Mouse (Mus musculus): ENCODE measurements around the gene Ccin.
A peak's percentile ranks its signal among the peaks of the same experiment; 100 is the strongest.

Gene Ccin

DNA sequence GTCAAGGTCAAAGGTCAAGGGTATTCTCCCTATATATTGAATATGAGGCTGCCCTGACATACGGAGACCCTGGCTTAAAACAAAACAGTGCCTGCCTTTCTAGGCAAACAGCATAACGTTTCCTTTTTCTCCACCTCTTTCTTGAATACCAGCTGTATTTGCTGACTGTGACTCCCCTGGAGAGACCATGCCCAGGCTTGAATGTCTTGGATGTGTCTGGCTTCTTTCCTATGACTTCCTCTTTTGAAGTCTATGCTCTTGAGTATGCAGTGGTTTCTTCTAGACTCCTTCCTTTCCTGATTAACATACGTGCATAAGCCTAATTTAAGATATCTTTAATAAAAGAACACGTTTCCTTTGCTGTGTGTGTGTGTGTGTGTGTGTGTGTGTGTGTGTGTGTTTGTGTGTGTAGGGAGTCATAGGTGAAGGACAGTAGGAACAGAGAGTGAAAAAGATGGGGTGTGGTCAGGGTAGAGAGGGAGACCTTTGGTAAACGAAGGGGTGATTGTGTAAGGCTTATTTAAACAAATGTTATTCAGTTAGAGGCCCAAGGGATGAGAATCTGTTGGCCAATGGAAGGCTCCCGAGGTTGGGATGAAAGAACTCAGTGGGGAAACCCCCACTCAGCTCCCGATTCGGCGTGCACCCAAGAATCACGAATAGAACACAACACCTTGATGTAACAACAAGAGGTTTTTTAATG is 8.2 kb upstream of the Ccin start:
- DNase-seq, result no peak

DNA sequence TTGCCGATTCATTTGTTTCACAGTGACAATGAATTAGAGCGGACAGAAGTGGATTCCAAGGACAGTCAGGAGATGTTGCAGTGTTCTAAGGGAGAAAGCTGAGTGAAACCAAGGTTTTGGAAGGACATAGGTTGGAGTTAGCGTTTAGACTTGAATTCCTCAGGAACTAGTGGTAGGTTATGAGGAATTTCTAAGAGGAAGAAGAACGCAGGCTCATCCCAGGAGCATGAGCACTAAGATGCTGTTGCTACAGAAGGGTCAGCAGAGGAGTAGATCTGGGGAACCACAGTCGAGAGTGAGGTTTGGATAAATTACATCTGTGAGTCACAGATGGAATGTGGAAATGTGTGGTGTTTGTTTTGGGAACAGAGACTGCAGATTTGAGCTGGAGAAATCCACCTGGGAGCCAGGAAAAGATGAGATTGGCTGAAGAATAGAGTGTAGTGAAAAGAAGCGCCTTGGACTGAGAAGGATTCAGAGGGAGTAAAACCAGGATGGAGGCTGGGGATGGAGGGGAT is 7.0 kb upstream of the Ccin start:
- DNase-seq, result no peak

DNA sequence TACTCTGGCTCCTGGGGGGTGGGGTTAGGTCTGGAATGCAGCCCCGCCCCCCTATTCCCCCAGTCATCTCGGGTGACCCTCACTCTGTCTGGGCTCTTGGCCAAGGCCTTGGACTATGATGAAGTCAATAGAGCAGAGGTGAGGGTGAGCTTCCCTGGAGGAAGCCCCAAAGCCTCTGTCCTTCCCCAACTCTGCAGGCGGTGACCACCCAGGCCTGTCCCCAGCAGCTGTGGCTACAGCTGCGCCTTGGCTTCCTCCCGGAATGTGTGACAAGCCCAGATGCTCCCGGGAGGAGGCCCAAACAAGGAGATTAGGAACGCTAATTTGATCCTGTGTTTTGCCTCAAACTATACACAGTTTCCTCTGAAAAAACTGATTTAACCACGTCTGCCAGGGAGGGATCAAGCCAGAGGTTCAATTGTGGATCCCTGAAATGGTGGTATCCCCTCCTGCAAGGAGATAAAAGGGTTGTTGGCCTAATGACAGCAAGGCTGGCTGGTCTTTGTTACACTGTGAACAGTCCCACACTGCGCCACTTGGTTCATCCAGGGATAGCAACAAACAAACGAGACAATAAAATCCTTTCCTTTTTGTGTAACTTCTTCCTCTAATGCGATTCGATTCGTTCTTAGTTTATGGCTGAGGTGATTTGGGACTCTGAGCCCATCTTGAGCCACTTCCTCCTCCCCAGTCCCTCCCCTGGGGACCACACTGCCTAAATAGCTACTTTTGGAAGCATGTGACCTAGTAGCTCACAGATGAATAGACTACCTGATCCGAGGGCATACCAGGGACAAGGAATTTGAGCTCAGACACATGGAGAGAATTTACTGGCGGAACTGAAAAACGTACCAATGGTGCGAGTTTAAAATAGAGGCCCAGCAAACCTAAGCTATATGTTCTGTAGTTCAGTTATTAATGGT is 4.5 kb upstream of the Ccin start:
- DNase-seq, result no peak

DNA sequence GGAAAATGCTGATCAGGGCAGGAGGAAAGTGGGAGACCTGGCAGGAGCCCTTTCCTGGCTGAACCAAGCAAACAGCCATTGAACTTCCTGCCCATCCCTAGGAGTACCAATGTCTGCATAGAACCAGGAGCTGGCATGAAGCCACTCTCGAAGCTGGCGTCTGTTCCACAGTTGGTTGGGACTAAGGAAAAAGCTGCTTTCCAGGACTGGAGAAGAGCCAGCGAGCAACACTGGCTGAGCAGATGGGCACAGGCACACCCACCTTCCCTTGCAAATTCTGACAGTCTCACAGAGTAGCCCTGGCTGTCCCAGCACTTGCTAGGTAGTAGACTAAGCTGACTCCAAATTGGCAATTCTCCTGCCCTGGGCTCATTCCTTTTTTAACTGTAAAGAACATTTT is 3.5 kb upstream of the Ccin start:
- peak; percentile 90 for DNase-seq

DNA sequence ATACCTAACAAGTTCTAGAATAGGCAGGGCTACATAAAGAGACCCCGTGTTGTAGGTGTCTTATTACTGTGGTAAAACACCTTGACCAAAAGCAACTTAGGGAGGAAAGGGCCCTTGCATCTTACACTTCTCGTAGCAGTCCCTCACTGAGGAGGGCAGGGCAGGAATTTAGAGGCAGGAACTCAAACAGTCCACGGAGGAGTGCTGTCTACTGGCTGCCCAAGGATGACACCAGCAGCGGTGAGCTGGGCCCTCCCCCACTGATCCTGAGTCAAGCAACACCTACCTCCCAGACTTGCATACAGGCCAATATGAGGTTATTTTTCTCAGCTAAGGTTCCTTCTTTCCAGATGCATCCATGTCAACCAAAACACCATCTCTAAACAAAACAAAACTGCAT is 3.0 kb upstream of the Ccin start:
- no peak for DNase-seq

DNA sequence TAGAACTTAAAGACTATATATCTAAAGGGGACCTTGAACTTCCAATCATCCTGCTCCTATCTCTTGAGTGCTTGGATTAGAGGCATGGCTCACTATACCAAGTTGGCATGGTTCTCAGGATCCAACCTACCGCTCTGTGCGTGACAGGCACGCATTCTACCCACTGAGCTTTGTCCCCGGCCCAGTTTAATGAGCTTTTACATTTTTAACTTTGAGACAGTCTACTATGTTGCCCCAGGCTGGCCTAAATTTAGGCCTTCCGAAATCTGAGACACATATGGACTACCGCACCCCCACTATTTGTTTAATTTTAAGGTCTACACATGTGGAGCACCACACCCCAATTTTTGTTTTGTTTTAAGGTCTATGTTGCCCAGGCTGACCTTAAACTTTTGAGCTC is 2.4 kb upstream of the Ccin start:
- no peak for DNase-seq

DNA sequence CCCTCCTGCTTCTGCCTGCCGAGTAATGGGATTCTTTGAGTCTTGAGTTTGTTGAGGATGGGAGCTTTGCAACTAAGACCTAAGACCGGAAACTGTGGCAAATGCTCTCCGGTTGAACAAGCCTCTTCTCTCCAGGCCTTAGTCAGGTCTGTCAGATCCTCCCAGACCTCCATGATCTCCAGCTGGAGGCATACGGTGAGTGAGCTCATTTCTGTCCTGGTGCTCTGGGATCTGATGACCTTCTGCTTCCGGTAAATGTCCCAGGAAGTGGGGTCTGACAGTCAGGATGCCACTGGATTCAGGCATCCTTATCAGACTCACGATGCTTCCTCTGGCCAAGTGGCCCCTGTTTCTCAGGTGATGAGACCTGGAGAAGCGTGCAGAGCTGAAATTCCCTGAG is 2.0 kb upstream of the Ccin start:
- DNase-seq, result no peak

DNA sequence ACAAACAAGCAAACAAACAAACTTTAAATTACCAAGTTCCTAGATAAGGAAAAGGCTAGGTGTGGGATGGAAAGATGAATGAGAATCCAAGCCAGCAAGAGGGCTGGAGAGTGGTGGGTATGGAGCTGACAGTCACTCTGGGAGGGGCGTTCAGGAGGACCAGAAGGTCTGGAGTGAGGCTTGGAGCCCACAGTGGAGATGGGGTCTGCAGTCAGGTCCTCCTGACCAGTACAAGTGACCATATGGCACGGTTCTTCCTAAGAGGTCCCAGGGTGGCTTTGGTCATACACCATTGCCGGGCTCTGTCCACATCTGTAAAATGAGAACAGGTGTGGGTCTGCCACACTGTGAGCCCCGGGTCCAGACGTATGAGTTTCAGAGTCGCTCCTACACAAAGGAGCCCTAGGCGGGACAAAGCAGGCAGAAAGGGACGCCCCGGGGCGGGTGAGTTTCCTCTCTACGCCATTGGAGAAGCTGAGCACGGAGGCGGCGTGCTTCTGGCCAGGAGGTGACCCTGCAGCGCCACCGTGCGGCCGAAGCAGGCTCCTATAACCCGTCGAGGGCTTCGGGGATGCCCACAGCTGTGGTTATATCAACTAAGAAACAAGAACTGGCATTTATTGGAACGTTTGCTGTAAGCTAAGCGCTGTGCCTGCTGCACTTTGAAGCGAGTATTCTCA is 1.1 kb upstream of the Ccin start:
- peak; percentile 98 for DNase-seq

DNA sequence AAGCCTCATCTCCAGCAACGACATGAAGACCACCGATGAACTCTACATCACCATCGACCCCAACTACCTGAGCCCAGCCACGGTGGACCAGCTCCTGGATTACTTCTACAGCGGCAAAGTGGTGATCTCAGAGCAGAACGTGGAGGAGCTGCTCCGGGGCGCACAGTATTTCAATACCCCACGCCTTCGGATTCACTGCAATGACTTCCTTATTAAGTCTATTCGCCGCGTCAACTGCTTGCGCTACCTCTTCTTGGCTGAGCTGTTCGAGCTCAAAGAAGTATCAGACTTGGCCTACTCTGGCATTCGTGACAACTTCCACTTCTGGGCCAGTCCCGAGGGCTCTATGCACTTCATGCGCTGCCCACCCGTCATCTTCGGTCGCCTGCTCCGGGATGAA is 473 bp downstream of the Ccin start:
- DNase-seq, result no peak

DNA sequence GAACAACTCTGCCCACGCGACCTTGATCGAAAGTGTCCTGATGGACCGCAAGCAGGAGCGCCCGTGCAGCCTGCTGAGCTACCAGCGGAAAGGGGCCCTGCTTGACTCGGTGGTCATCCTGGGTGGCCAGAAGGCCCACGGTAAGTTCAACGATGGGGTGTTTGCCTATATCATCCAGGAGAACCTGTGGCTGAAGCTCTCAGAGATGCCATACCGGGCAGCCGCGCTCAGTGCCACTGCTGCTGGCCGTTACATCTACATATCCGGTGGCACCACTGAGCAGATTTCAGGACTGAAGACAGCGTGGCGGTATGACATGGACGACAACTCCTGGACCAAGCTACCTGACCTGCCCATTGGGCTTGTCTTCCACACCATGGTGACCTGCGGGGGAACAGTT is 1.0 kb downstream of the Ccin start:
- DNase-seq, result no peak

DNA sequence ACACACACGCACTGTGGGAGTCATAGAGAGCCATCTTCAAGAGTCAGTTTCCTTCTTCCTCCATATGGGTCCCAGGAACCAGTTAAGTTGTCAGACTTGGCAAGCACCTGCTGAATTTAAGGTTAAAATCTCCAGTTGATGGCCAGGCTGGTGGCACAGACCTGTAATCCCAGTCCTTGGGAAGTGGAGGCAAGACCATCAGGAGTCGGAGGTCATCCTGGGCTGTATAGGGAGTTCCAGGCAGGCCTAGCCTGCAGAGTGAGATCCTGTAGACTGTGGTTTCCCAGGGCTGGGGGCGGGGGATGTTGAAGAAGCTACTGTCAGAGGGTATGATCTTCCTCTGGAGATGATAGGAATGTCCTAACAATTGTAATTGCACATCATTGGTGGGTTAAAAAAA is 5.7 kb downstream of the Ccin start:
- no peak for DNase-seq

DNA sequence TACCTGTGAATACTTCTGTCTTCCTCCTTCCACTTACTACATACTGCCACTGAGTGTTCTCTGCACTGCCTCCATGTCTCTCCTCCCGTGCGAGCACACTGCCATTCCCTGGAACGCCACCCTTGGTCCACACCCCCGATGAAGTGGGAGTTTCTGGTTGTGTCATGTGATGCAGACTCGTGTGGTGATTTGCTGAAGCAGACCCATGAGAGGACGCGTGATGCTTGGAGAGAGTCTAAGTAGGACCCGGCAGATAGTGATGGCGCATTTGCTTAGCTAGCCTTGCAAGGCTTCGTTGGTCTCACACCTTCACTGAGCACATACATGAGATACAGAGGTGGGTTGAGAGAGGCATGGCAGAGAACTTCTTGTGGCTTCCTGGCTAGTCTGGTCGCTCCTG is 9.8 kb downstream of the Ccin start:
- DNase-seq, result no peak

DNA sequence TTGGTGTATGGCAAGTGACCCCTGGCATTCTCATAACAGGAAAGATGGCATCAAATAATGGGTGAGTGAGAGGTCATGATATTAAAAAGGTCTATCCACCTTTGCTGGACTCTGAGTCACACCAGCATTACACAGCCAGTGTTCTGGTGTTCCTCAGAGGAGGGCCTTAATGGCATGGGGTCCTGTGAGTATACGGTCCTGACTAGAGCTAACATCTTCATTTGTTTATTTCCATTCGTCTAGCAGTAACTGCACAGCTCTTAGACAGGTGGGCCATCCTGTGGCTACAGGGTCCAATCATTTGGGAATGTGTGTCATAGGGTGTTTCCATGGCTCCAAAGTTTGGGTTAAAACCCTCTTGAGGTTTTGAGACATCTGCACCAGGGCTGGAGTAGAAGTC is 11.1 kb downstream of the Ccin start:
- DNase-seq, result no peak

DNA sequence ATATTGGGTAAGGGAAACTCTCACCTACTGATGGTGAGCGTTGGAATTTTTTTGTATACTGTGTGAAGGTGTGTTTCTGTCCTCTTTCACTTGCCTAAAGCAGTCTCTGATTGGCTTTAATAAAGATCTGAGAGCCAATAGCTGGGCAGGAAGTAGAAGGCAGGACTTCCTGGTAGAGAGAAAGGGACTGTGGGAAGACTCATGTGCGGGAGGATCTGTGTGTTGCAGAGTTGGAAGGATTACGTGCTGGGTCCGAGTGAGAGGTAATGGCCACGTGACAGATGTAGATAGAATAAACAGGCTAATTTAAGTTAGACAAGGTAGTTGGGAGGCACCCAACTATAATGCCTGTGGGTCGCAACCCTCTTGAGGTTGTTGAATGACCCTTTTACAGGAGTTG is 20.3 kb downstream of the Ccin start:
- DNase-seq, result no peak

DNA sequence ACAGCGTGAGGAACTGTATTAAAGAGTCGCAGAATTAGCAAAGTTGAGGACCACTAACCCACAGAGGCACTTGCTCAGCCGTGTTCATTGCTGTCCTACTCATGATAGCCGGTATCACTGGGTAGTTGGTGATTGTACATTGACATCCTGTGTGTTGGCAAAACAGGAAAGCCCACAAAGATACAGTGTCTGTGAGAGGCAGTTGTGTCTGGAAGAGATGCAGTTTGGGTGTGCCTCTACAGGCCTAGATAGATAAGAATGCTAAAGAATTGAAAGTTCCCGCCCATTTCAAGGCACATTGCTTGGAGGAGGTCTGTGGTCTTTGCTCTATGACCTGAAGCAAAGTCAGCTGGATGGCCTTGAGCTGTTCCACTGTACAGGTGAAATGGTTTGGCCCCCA is 20.8 kb downstream of the Ccin start, which contains the start of gene Clta:
TSS of gene Clta (plus strand) at position 327 of the 400 bp plus-strand sequence.
- DNase-seq, result no peak

DNA sequence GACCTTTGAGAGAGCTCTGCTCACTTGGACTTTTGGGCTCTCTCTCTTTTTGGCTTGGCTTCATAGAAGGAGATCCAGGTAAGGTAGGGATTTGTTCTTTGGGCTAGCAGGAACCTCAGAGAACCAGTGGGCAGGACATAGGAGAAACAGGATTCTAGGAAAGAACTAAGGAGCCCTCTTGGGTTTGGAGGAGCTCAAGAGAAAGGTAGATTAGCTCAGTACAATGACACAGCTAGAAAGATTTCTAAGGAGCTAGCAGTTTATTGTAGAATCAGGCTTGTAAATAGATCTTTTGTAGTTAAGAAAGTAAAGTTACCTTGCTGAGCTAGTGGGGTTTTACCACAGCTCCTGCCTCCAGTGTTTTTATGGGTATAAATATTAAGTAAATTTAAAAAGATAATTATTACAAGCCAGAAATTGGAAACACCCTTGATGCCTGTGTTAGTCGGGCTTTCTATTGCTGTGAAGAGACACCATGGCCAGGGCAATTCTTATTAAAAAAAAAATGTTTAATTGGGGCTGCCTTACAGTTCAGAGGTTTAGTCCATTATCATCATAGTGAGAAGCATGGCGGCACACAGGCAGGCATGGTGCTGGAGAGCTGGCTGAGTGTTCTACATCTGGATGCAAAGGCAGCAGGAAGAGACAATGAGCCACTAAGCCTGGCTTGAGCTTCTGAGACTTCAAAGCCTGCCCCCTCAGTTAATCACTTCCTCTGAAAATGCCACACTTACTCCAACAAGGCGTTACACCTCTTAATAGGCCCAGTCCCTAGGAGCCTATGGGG is 21.5 kb downstream of the Ccin start:
- no peak for DNase-seq

DNA sequence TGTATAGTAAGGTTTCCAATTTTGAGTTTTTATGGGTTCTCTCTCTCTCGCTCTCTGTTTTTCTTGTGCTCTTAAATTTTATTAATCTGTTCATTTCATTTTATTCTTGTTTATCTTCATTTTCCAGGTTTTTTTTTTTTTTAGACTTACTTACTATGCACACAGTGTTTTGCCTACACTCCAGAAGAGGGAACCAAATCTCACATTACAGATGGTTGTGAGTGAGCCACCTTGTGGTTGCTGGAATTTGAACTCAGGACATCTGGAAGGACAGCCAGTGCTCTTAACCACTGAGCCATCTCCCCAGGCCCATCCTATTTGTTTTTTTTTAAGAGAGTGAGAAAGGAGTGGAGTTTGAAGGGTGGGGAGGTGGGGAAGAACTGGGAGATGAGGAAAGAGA is 26.9 kb downstream of the Ccin start:
- no peak for DNase-seq

DNA sequence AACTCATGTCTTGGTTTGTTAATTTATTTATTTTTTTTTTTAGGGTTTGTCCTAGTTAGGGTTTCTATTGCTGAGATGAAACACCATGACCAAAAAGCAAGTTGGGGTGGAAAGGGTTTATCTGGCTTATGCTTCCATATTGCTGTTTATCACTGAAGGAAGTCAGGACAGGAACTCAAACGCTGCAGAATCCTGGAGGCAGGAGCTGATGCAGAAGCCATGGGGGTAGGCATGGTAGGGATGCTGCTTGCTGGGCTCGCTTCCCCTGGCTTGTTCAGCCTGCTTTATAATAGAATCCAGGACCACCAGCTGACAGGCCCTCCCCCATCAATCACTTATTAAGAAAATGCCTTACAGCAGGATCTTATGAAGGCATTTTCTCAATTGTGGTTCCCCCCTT is 27.6 kb downstream of the Ccin start:
- DNase-seq, result no peak

DNA sequence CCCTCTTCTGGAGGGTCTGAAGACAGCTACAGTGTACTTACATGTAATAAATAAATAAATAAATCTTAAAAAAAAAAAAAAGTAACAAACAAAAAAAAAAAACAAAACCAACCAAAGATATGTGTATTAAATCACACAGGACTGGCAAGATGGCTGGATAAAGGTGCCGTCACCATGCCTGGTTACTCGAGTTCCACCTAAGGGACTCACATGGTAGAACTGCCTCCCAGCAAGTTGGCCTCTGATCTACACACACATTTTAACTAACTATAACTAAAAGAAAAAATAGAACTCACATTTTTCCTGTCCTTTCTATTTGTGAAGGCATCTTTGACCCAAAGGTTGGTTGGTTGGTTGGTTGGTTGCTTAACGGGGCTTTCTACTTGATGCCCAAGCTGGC is 28.5 kb downstream of the Ccin start:
- DNase-seq, result no peak

DNA sequence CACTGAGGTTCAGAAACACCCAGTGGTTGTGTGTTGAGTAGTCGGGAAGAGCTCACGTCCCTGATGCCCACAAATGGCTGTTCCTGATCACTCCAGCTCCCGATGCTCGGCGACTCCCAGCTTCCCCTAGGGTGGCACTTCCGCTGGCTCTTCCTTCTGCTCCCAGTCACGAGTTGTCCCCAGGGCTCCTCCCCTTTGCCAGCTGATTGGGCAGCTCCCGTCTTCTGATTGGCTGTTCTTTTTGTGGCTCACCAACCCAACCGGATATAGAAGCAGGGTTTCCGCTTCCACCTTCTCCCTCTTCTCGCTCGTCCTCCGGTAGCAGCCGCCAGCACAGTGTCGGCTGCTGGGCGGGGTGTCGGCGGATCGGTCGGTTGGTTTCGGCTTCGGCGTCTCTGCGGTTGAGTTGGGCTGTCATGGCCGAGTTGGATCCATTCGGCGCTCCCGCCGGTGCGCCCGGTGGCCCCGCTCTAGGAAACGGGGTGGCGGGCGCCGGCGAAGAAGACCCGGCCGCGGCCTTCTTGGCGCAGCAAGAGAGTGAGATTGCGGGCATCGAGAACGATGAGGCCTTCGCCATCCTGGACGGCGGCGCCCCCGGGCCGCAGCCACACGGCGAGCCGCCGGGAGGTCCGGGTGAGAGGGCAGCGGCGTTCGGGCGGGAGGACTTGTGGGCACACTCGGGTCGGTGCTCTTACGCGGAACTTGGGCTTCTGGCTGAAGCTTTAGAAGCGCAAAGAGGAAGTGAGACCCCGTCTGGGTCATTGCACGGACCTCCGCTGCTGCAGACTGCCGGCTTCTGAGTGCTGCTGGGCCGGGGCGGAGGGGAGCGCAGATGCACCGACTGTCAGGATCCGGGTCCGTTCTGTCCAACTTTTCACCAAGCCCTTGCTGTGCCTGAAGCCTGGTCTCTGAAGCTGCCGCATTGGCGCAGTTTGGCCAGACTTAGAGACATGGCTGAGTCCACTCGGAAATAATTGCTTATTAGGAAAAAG is 29.4 kb downstream of the Ccin start:
- peak; percentile 86 for DNase-seq

DNA sequence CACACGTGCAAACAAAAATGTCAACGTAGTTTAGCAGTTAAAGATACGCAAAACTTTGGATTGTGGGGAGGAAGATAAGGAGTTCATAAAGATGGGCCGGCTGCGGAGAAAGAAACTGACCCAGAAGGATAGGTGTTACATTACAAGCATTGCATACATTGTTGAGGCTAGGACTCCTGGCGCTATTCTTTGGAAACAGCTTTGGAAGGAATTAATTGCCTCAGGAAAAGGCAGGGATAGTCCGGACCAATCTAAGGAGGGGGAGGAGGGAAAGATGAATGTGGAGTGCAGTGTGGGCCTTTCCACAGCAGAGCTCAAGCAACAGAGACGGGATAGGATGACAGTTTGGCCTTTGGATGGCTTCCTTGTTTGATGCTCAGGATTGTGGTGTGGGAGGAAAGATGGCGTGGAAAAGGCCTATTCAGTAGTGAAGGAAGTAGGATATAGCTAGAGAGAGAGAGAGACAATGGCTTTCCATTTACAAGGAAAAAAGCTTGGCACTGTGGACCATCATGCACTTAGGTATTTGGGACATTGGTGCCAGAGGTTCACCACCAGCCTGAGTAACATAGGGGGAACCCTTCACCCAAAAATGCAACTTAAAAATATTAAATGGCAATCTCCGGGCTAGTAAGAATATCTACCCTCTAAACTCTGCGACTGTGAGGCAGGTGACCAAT is 30.2 kb downstream of the Ccin start:
- DNase-seq, result no peak

Data from right cerebral cortex, postnatal 14 days (tissue).